ENCODE assay signal across 8 mouse cellular contexts in genomic region chrX:162736140-162736659, GRCm38 (mm10). TPM values are rescaled to one million over a fixed set of nuclear protein-coding genes. Genes with fewer than 3 reads are reported as not detected.
DNase-seq lines count a peak whose midpoint lies in the region; ATAC-seq and TF ChIP-seq lines count a peak whose summit lies in the region.

No protein-coding gene starts in this region.

- TF ChIP-seq POLR2A in ES-Bruce4 (IDR thresholded peaks at IDR 0.05; ENCODE audit: insufficient read depth, low read length), result no peak

- H3K27ac ChIP-seq in ES-Bruce4 (ENCODE audit: insufficient read depth, low read length), result no peak overlapping the region
- peak overlapping the region; percentile 87 for H3K27ac ChIP-seq in embryonic facial prominence, embryonic 10.5 days (replicated peaks)
- H3K27ac ChIP-seq in heart, postnatal 0 days (ENCODE audit: low read depth), result peak overlapping the region; percentile 82
- peak overlapping the region; percentile 72; the same call in 1 of the 2 replicates for H3K27ac ChIP-seq in limb, embryonic 11.5 days (replicated peaks; ENCODE audit: low read depth, low read length)

- peak overlapping the region; percentile 29 for H3K9ac ChIP-seq in ES-Bruce4 (ENCODE audit: low read depth, poor library complexity, severe bottlenecking)
- H3K9ac ChIP-seq in heart, postnatal 0 days (replicated peaks; ENCODE audit: low read depth, low read length), result peak overlapping the region; percentile 37; the same call in 1 of the 2 replicates
- no peak overlapping the region for H3K9ac ChIP-seq in limb, embryonic 11.5 days (ENCODE audit: low read length)

- TF ChIP-seq EP300 in ES-Bruce4 (IDR thresholded peaks at IDR 0.05; ENCODE audit: insufficient read depth, low read depth, low read length), result 0 out of 2 replicates have a peak, but pooled peaks have one; percentile 36
- TF ChIP-seq EP300 in heart, postnatal 0 days (IDR thresholded peaks at IDR 0.05; ENCODE audit: low read depth), result no peak

- 49% methylated on average over 9 of the region's 9 CpGs for WGBS in embryonic facial prominence, embryonic 10.5 days
- WGBS in heart, postnatal 0 days, result 26% methylated on average over 9 of the region's 9 CpGs
- 42% methylated on average over 9 of the region's 9 CpGs for WGBS in limb, embryonic 11.5 days

- H3K9me3 ChIP-seq in ES-Bruce4 (replicated peaks; ENCODE audit: control insufficient read depth, insufficient read depth, low read length, poor library complexity, severe bottlenecking), result no peaks in the 10 kb centered on the region; the same call in 1 of the 2 replicates
- H3K9me3 ChIP-seq in embryonic facial prominence, embryonic 10.5 days, result no peaks in the 10 kb centered on the region
- no peaks in the 10 kb centered on the region for H3K9me3 ChIP-seq in heart, postnatal 0 days (replicated peaks; ENCODE audit: control insufficient read depth, low read length)
- no peaks in the 10 kb centered on the region for H3K9me3 ChIP-seq in limb, embryonic 11.5 days (ENCODE audit: control insufficient read depth, low read length)

- peaks cover 3% of the 10 kb centered on the region for H3K4me1 ChIP-seq in ES-Bruce4 (ENCODE audit: control insufficient read depth, insufficient read depth, low read length)
- peaks cover 7% of the 10 kb centered on the region for H3K4me1 ChIP-seq in embryonic facial prominence, embryonic 10.5 days
- no peaks in the 10 kb centered on the region for H3K4me1 ChIP-seq in heart, postnatal 0 days (ENCODE audit: control insufficient read depth, insufficient read depth)
- H3K4me1 ChIP-seq in limb, embryonic 11.5 days (ENCODE audit: control insufficient read depth, insufficient read depth, low read length), result no peaks in the 10 kb centered on the region

- ATAC-seq in heart, postnatal 0 days (ENCODE audit: insufficient read depth, low read depth), result peak; percentile 30; the same call in 1 of the 2 replicates
- ATAC-seq in limb, embryonic 11.5 days (ENCODE audit: insufficient number of reproducible peaks, low FRiP score, low TSS enrichment, low read depth), result peak; percentile 54
- peak; percentile 58 for ATAC-seq in megakaryocyte progenitor cell, adult 5-6 weeks (replicated peaks; ENCODE audit: poor library complexity)

- DNase-seq in R1 (ENCODE audit: low read depth, low spot score), result peak; percentile 50
- DNase-seq in embryonic facial prominence, embryonic 10.5 days (ENCODE audit: low spot score), result peak; percentile 48
- DNase-seq in heart, postnatal 0 days (ENCODE audit: low spot score), result no peak
- peak; percentile 49 for DNase-seq in limb, embryonic 11.5 days (ENCODE audit: low spot score)
- DNase-seq in thymus, postnatal 14 days, result peak; percentile 16
- DNase-seq in gastrocnemius, postnatal 25 days, result no peak

- no peaks in the 10 kb centered on the region for H3K27me3 ChIP-seq in ES-Bruce4 (ENCODE audit: control insufficient read depth, insufficient read depth, low read length, poor library complexity, severe bottlenecking)
- peaks cover 5% of the 10 kb centered on the region; the same call in 1 of the 2 replicates for H3K27me3 ChIP-seq in embryonic facial prominence, embryonic 10.5 days (replicated peaks; ENCODE audit: low read depth, poor library complexity, severe bottlenecking)
- no peaks in the 10 kb centered on the region for H3K27me3 ChIP-seq in heart, postnatal 0 days (ENCODE audit: control insufficient read depth, insufficient read depth, low read length)
- H3K27me3 ChIP-seq in limb, embryonic 11.5 days (ENCODE audit: control insufficient read depth, insufficient read depth, low read length), result no peaks in the 10 kb centered on the region

- H3K4me2 ChIP-seq in heart, postnatal 0 days (ENCODE audit: low read depth, low read length), result peak overlapping the region; percentile 67
- H3K4me2 ChIP-seq in limb, embryonic 11.5 days (ENCODE audit: low read depth, severe bottlenecking), result peak overlapping the region; percentile 45

- H3K36me3 ChIP-seq in ES-Bruce4 (ENCODE audit: control insufficient read depth, insufficient read depth, low read length, poor library complexity, severe bottlenecking), result no peaks in the 10 kb centered on the region
- no peaks in the 10 kb centered on the region for H3K36me3 ChIP-seq in embryonic facial prominence, embryonic 10.5 days (replicated peaks)
- H3K36me3 ChIP-seq in heart, postnatal 0 days (replicated peaks; ENCODE audit: control insufficient read depth, insufficient read depth, low read length), result no peaks in the 10 kb centered on the region
- no peaks in the 10 kb centered on the region for H3K36me3 ChIP-seq in limb, embryonic 11.5 days (ENCODE audit: control insufficient read depth, insufficient read depth, low read length)

- TF ChIP-seq CTCF in ES-Bruce4 (IDR thresholded peaks at IDR 0.05; ENCODE audit: low read depth, low read length), result no peak
- no peak for TF ChIP-seq CTCF in heart, postnatal 0 days (IDR thresholded peaks at IDR 0.05; ENCODE audit: low read depth)

- no peak overlapping the region for H3K4me3 ChIP-seq in ES-Bruce4 (ENCODE audit: low read depth, low read length)
- peak overlapping the region; percentile 56 for H3K4me3 ChIP-seq in embryonic facial prominence, embryonic 10.5 days
- peak overlapping the region; percentile 54 for H3K4me3 ChIP-seq in heart, postnatal 0 days (ENCODE audit: low read depth, low read length)
- peak overlapping the region; percentile 25 for H3K4me3 ChIP-seq in limb, embryonic 11.5 days (ENCODE audit: low read depth, low read length)

RNA-seq across cellular contexts. Expression of gene Rbbp7, which starts 24.0 kb away (rescaled TPM):
- 525 and 560 TPM in 2 replicates for polyA plus RNA-seq in ES-Bruce4 (2011; ENCODE audit: insufficient read depth, insufficient read length, low read depth, missing spikeins)
- 414 and 415 TPM in 2 replicates for polyA plus RNA-seq in embryonic facial prominence, embryonic 10.5 days (2016; fragmentation: Nextera tagmentation; extraction: Ambion mirVana)
- 196 and 220 TPM in 2 replicates for total RNA-seq in heart, postnatal 0 days (2014; rRNA removed; ENCODE audit: low replicate concordance)
- 316 and 331 TPM in 2 replicates for polyA plus RNA-seq in heart, postnatal 0 days (2015; fragmentation: Nextera tagmentation; extraction: Ambion mirVana)
- 430 and 436 TPM in 2 replicates for polyA plus RNA-seq in limb, embryonic 11.5 days (2014; fragmentation: Nextera tagmentation; extraction: Ambion mirVana)
- 354 and 385 TPM in 2 replicates for total RNA-seq in megakaryocyte progenitor cell, adult 5-6 weeks (2015)
- 267 and 297 TPM in 2 replicates for total RNA-seq in megakaryocyte progenitor cell, adult 5-6 weeks (2017)
- total RNA-seq in gastrocnemius, postnatal 25 days (2021), result 10 to 100 TPM; 78.9 to 86.9 TPM

Comparison
In these comparisons a context has a peak if more than half of its experiments do, and no peak if none do; other contexts are left out.
1. DNase-seq: peak in R1 (single experiment), embryonic facial prominence, embryonic 10.5 days (single experiment), limb, embryonic 11.5 days (single experiment) and thymus, postnatal 14 days (single experiment); none in heart, postnatal 0 days (single experiment) and gastrocnemius, postnatal 25 days (single experiment).
2. Peak in every context shown above with its lines, with median percentiles within 50 percentile points of each other: ATAC-seq.